Mouse (Mus musculus) bone marrow, adult 2 months (tissue): ENCODE measurements around the gene Mlx. TPM values are rescaled to one million over a fixed set of nuclear protein-coding genes. Genes with fewer than 3 reads are reported as not detected.

Experiments
- H3K27ac ChIP-seq: fragments of 200-500 bp; 2 replicates; pipeline ENCODE4 v1.5.1; 2012; ENCODE audit warnings: low read depth, mild to moderate bottlenecking, control low read depth, inconsistent platforms, low read length; ENCODE audit not compliant: control insufficient read depth, poor library complexity, insufficient read depth
- H3K4me1 ChIP-seq: fragments of 200-500 bp; 2 replicates; pipeline ENCODE4 v1.6.1; 2011; ENCODE audit warnings: low read length; ENCODE audit not compliant: control insufficient read depth, insufficient read depth
- H3K4me3 ChIP-seq: fragments of 200-500 bp; replicated peaks from 2 replicates; pipeline ENCODE3; 2011; ENCODE audit warnings: mild to moderate bottlenecking, low read depth, low read length, control low read depth; ENCODE audit not compliant: control insufficient read depth
- CTCF ChIP-seq: fragments of 200-500 bp; IDR thresholded peaks from 2 replicates; pipeline ENCODE4 v1.5.1; 2011; ENCODE audit warnings: low read length, control low read depth; ENCODE audit not compliant: control insufficient read depth, insufficient read depth
- POLR2A ChIP-seq: fragments of 200-500 bp; IDR thresholded peaks from 2 replicates; pipeline ENCODE4 v1.6.1; 2011; ENCODE audit warnings: low read depth, mild to moderate bottlenecking, control low read depth, low read length, borderline replicate concordance; ENCODE audit not compliant: control insufficient read depth
- WGBS: fragments of 180-500 bp; shearing (Covaris S2); methylation state at CpG from one replicate; pipeline ENCODE4 v1.1.7; 2018; 5-methylcytosine and 5-hydroxymethylcytosine counted together
- polyA plus RNA-seq: library from polyadenylated mRNA; stranded (reverse); fragments of >200 nt; gene quantifications from 2 replicates; pipeline ENCODE4 v1.2.4, GENCODE M21; 2011; ENCODE audit warnings: low replicate concordance; ENCODE audit not compliant: missing spikeins, insufficient read depth, insufficient read length

Gene Mlx
- polyA plus RNA-seq, 1 experiment = 23.6 TPM

- H3K27ac ChIP-seq = peak within 1 kb of the TSS; percentile 65
- peak within 1 kb of the TSS; percentile 92 for H3K4me3 ChIP-seq
- 4% methylated on average over 35 of the region's 35 CpGs for WGBS
- no peaks in the 10 kb centered on the region for H3K4me1 ChIP-seq
- TF ChIP-seq POLR2A (peak; percentile 58; the same call in 1 of the 2 replicates), CTCF (no peak)
These were observed 17.5 kb upstream of the Mlx start, which contains the start of gene Naglu for GRCm38 (mm10) chr11:101069391-101070188. Gene Naglu (plus strand): TSS chr11:101070012.

GRCm38 (mm10) chr11:101070189-101070527, 16.9 kb upstream of the Mlx start:
- Histone ChIP-seq H3K4me3 (peak overlapping the region; percentile 92), H3K4me1 (no peaks in the 10 kb centered on the region), H3K27ac (peak overlapping the region; percentile 65; the same call in 1 of the 2 replicates)
- TF ChIP-seq CTCF (0 out of 2 replicates have a peak, but pooled peaks have one; percentile 4), POLR2A (peak; percentile 12; the same call in 1 of the 2 replicates)
- under 1% methylated on average over 36 of the region's 36 CpGs for WGBS

GRCm38 (mm10) chr11:101070987-101071386, 16.1 kb upstream of the Mlx start:
- Histone ChIP-seq H3K4me3 (no peak overlapping the region), H3K4me1 (no peaks in the 10 kb centered on the region), H3K27ac (no peak overlapping the region)
- TF ChIP-seq POLR2A = no peak
- no peak for TF ChIP-seq CTCF
- 81% methylated on average over 6 of the region's 6 CpGs for WGBS

GRCm38 (mm10) chr11:101071810-101072428, 15.2 kb upstream of the Mlx start:
- WGBS = 87% methylated on average over 14 of the region's 14 CpGs
- Histone ChIP-seq H3K27ac (no peak overlapping the region), H3K4me1 (no peaks in the 10 kb centered on the region), H3K4me3 (no peak overlapping the region)
- TF ChIP-seq CTCF (no peak), POLR2A (no peak)

- WGBS = 85% methylated on average over 9 of the region's 9 CpGs
- no peak within 1 kb of the TSS for H3K4me3 ChIP-seq
These were observed 9.0 kb upstream of the Mlx start, which contains the start of gene Hsd17b1 for GRCm38 (mm10) chr11:101078121-101078520. Gene Hsd17b1 (plus strand): TSS chr11:101078411.

GRCm38 (mm10) chr11:101079746-101080145, 7.3 kb upstream of the Mlx start:
- peaks cover 2% of the 10 kb centered on the region for H3K4me1 ChIP-seq

More at GRCm38 (mm10) chr11:101078121-101078520, 9.0 kb upstream of the Mlx start, which contains the start of gene Hsd17b1:
- TF ChIP-seq POLR2A (no peak), CTCF (no peak)
- Histone ChIP-seq H3K4me1 (peaks cover 2% of the 10 kb centered on the region; the same call in 1 of the 2 replicates), H3K27ac (no peak within 1 kb of the TSS)

GRCm38 (mm10) chr11:101080421-101080820, 6.7 kb upstream of the Mlx start:
- 86% methylated on average over 5 of the region's 5 CpGs for WGBS
- Histone ChIP-seq H3K4me1 (peaks cover 2% of the 10 kb centered on the region), H3K4me3 (no peak overlapping the region)

More at GRCm38 (mm10) chr11:101079746-101080145, 7.3 kb upstream of the Mlx start:
- Histone ChIP-seq H3K4me3 (peak overlapping the region; percentile 33), H3K27ac (no peak overlapping the region)
- TF ChIP-seq CTCF (no peak), POLR2A (no peak)
- WGBS = 4% methylated on average over 27 of the region's 27 CpGs

GRCm38 (mm10) chr11:101081659-101082058, 5.4 kb upstream of the Mlx start:
- Histone ChIP-seq H3K4me3 (peak overlapping the region; percentile 53), H3K4me1 (peaks cover 4% of the 10 kb centered on the region), H3K27ac (peak overlapping the region; percentile 75)
- 11% methylated on average over 10 of the region's 10 CpGs for whole genome bisulfite sequencing
- no peak for TF ChIP-seq CTCF
- no peak for TF ChIP-seq POLR2A

More at GRCm38 (mm10) chr11:101080421-101080820, 6.7 kb upstream of the Mlx start:
- TF ChIP-seq POLR2A = no peak
- TF ChIP-seq CTCF = no peak
- H3K27ac ChIP-seq = no peak overlapping the region
